29 mouse cellular contexts compared by ENCODE assay signal in genomic region chr3:65328814-65329213, GRCm38 (mm10).
DNase-seq lines count a peak whose midpoint lies in the region; ATAC-seq lines count a peak whose summit lies in the region.
"Had no signal": no experiment of that assay in that cellular context is flagged by ENCODE, and none has a peak within 500 bp of the region (broad histone marks: within the 10 kb centered on the region; RNA-seq: fewer than 3 reads in every experiment).

No protein-coding gene starts in this region.

- no peaks in the 10 kb centered on the region for H3K4me1 ChIP-seq in midbrain, embryonic 13.5 days (replicated peaks)
- H3K4me1 ChIP-seq in midbrain, embryonic 11.5 days (ENCODE audit: control insufficient read depth, insufficient read depth, low read length): no peaks in the 10 kb centered on the region
- H3K4me1 ChIP-seq: embryonic facial prominence, embryonic 10.5 days; embryonic facial prominence, embryonic 13.5 days; heart, embryonic 12.5 days; heart, embryonic 15.5 days; hindbrain, embryonic 15.5 days had no signal

- no peak overlapping the region for H3K9ac ChIP-seq in midbrain, embryonic 13.5 days (replicated peaks)
- H3K9ac ChIP-seq in midbrain, embryonic 11.5 days (ENCODE audit: low read length): no peak overlapping the region
- H3K9ac ChIP-seq: embryonic facial prominence, embryonic 13.5 days; heart, embryonic 12.5 days; heart, embryonic 15.5 days; hindbrain, embryonic 15.5 days had no signal

- H3K4me2 ChIP-seq in midbrain, embryonic 13.5 days (replicated peaks): no peak overlapping the region
- no peak overlapping the region for H3K4me2 ChIP-seq in midbrain, embryonic 11.5 days
- H3K4me2 ChIP-seq: embryonic facial prominence, embryonic 13.5 days; heart, embryonic 12.5 days; heart, embryonic 15.5 days; hindbrain, embryonic 15.5 days had no signal

- WGBS in midbrain, embryonic 13.5 days: 65% methylated on average over 4 of the region's 4 CpGs
- WGBS in midbrain, embryonic 11.5 days: 80% methylated on average over 4 of the region's 4 CpGs

- no peaks in the 10 kb centered on the region for H3K36me3 ChIP-seq in midbrain, embryonic 13.5 days
- H3K36me3 ChIP-seq in midbrain, embryonic 11.5 days (ENCODE audit: control insufficient read depth, insufficient read depth, low read length): no peaks in the 10 kb centered on the region
- H3K36me3 ChIP-seq: embryonic facial prominence, embryonic 10.5 days; embryonic facial prominence, embryonic 13.5 days; heart, embryonic 12.5 days; heart, embryonic 15.5 days; hindbrain, embryonic 15.5 days had no signal

- no peak overlapping the region for H3K27ac ChIP-seq in midbrain, embryonic 13.5 days
- no peak overlapping the region for H3K27ac ChIP-seq in midbrain, embryonic 11.5 days (ENCODE audit: low read depth, low read length)
- H3K27ac ChIP-seq: embryonic facial prominence, embryonic 10.5 days; embryonic facial prominence, embryonic 13.5 days; heart, embryonic 15.5 days; hindbrain, embryonic 15.5 days had no signal

- H3K4me3 ChIP-seq in midbrain, embryonic 13.5 days (replicated peaks): no peak overlapping the region
- no peak overlapping the region for H3K4me3 ChIP-seq in midbrain, embryonic 11.5 days (ENCODE audit: low read depth, low read length)
- H3K4me3 ChIP-seq: embryonic facial prominence, embryonic 10.5 days; embryonic facial prominence, embryonic 13.5 days; erythroblast, embryonic 14.5 days; heart, embryonic 12.5 days; heart, embryonic 15.5 days; hindbrain, embryonic 15.5 days had no signal

- DNase-seq in frontal cortex, postnatal 14 days (ENCODE audit: low spot score in 2 of 2): no peak
- no peak for DNase-seq in midbrain, embryonic 11.5 days (ENCODE audit: low spot score, missing footprints)
- DNase-seq in 3T3-L1 (ENCODE audit: low read depth, low spot score): peak; percentile 7
- DNase-seq in brain, adult 2 months (ENCODE audit: low read depth, low spot score): peak; percentile 64
- DNase-seq in spleen, postnatal 4 days (ENCODE audit: low spot score in 2 of 2): no peak
- DNase-seq in ovary, adult 18-20 months (ENCODE audit: low spot score): no peak
- DNase-seq: adrenal gland, adult 8-10 months; adrenal gland, postnatal 36 days; cerebellum, adult 11 months; cerebellum, adult 2 months; cerebellum, postnatal 10 days; cerebellum, postnatal 36 days; embryo, embryonic 11 days; gastrocnemius, postnatal 25 days; heart, adult 18-20 months; heart, postnatal 10 days; heart, postnatal 36 days had no signal

- H3K27me3 ChIP-seq in midbrain, embryonic 13.5 days: no peaks in the 10 kb centered on the region
- H3K27me3 ChIP-seq in midbrain, embryonic 11.5 days (ENCODE audit: control insufficient read depth, insufficient read depth, low read length): no peaks in the 10 kb centered on the region
- H3K27me3 ChIP-seq: embryonic facial prominence, embryonic 13.5 days; heart, embryonic 12.5 days; heart, embryonic 15.5 days; hindbrain, embryonic 15.5 days had no signal

- H3K9me3 ChIP-seq in midbrain, embryonic 13.5 days: no peaks in the 10 kb centered on the region
- no peaks in the 10 kb centered on the region for H3K9me3 ChIP-seq in midbrain, embryonic 11.5 days (ENCODE audit: control insufficient read depth, low read length)
- H3K9me3 ChIP-seq: embryonic facial prominence, embryonic 10.5 days; embryonic facial prominence, embryonic 13.5 days; heart, embryonic 12.5 days; heart, embryonic 15.5 days; hindbrain, embryonic 15.5 days had no signal

- ATAC-seq in frontal cortex, adult (ENCODE audit: low TSS enrichment): peak; percentile 57; the same call in 1 of the 2 replicates
- 0 out of 2 replicates have a peak, but pooled peaks have one; percentile 43 for ATAC-seq in midbrain, embryonic 13.5 days
- no peak for ATAC-seq in midbrain, embryonic 11.5 days (ENCODE audit: low FRiP score)
- ATAC-seq: activated CD4-positive, CD25-positive, alpha-beta regulatory T cell, adult 4 months; forebrain, embryonic 14.5 days; inflammation-experienced regulatory T-cells, adult 6 months; intestine, embryonic 16.5 days had no signal

Comparison
In these comparisons a context has a peak if more than half of its experiments do, and no peak if none do; other contexts are left out.
1. DNase-seq: peak in 3T3-L1 (single experiment) and brain, adult 2 months (single experiment); none in frontal cortex, postnatal 14 days (0 of 2), midbrain, embryonic 11.5 days (single experiment), spleen, postnatal 4 days (0 of 2) and ovary, adult 18-20 months (single experiment).